Mouse (Mus musculus) CD4-positive, CD25-positive, alpha-beta regulatory T cell, adult 4 months (primary cell): Measurements from ENCODE around the gene Abhd17b. TPM values are rescaled to one million over a fixed set of nuclear protein-coding genes. Genes with fewer than 3 reads are reported as not detected.

ENCODE experiments used
- ATAC-seq: one replicate; pipeline ENCODE4 v1.8.0; 2017
- polyA plus RNA-seq, 2 experiments: library from polyadenylated mRNA; unstranded; fragments of 100-300 nt; shearing (Covaris generic); gene quantifications; one replicate each; pipeline ENCODE4 v1.2.1; 2017

Gene Abhd17b
- polyA plus RNA-seq, 2 experiments from 2014 or later = 7.8 to 12.1 TPM

- no peak for ATAC-seq
Observed at GRCm38 (mm10) chr19:21733176-21733575, 80.2 kb downstream of the Abhd17b start.

GRCm38 (mm10) chr19:21734112-21734511 lies 81.1 kb downstream of the Abhd17b start:
- no peak for ATAC-seq

Other genes with a start within 250 kb of the Abhd17b start
- gene Gda, start 179.7 kb upstream of the Abhd17b start, polyA plus RNA-seq = under 1 TPM in 1 of 2 experiments, not detected in 1; 0.17 TPM
- gene 1110059E24Rik, start 209 bp upstream of the Abhd17b start, polyA plus RNA-seq = 10 to 100 TPM; 41.6 to 47.8 TPM
- gene Cemip2, start 125.2 kb downstream of the Abhd17b start, polyA plus RNA-seq = 1 to 10 TPM; 4.5 to 5.4 TPM